Mouse (Mus musculus) forebrain, embryonic 14.5 days (tissue): ENCODE results near the gene 2410004B18Rik. TPM values are rescaled to one million over a fixed set of nuclear protein-coding genes. Genes with fewer than 3 reads are reported as not detected.

ENCODE experiments used
- ATAC-seq: fragments of 200-750 bp; cut with Nextera tagmentation; 2 replicates; pipeline ENCODE4 v1.8.0; 2017; ENCODE audit warnings: mild to moderate bottlenecking, moderate library complexity
- DNase-seq: peaks from one replicate; pipeline ENCODE4 v3.0.0-alpha.2; 2015; ENCODE audit warnings: low spot score
- H3K27ac ChIP-seq: fragments of 300-500 bp; sonication (generic); 2 replicates; pipeline ENCODE4 v1.5.1; 2014; ENCODE audit warnings: low read depth, mild to moderate bottlenecking, control low read depth, low read length, moderate library complexity
- H3K27me3 ChIP-seq: fragments of 300-500 bp; sonication (generic); replicated peaks from 2 replicates; pipeline ENCODE4 v1.6.1; 2014; ENCODE audit warnings: low read length, control low read depth, mixed read lengths; ENCODE audit not compliant: control insufficient read depth, insufficient read depth
- H3K36me3 ChIP-seq: fragments of 300-500 bp; sonication (generic); 2 replicates; pipeline ENCODE4 v1.6.1; 2014; ENCODE audit warnings: low read length, control low read depth; ENCODE audit not compliant: control insufficient read depth, insufficient read depth
- H3K4me1 ChIP-seq: fragments of 300-500 bp; sonication (generic); 2 replicates; pipeline ENCODE4 v1.6.1; 2014; ENCODE audit warnings: antibody characterized with exemption, low read length, control low read depth; ENCODE audit not compliant: control insufficient read depth, insufficient read depth
- H3K4me2 ChIP-seq: fragments of 300-500 bp; sonication (generic); 2 replicates; pipeline ENCODE4 v1.6.1; 2014; ENCODE audit warnings: mild to moderate bottlenecking, control low read depth, low read length
- H3K4me3 ChIP-seq: fragments of 300-500 bp; sonication (generic); 2 replicates; pipeline ENCODE4 v1.5.1; 2014; ENCODE audit warnings: low read depth, low read length, control low read depth
- H3K9ac ChIP-seq: fragments of 300-500 bp; sonication (generic); 2 replicates; pipeline ENCODE4 v1.6.1; 2014; ENCODE audit warnings: mild to moderate bottlenecking, low read length, control low read depth, moderate library complexity
- H3K9me3 ChIP-seq: fragments of 300-500 bp; sonication (generic); replicated peaks from 2 replicates; pipeline ENCODE4 v1.6.1; 2016; ENCODE audit warnings: low read length, control low read depth, mixed read lengths; ENCODE audit not compliant: control insufficient read depth
- WGBS: fragments of 180-500 bp; shearing (Covaris S2); extraction: QIAGEN DNeasy Blood & Tissue Kit; methylation state at CpG from one replicate; pipeline ENCODE4 v1.1.7; 2014; 5-methylcytosine and 5-hydroxymethylcytosine counted together
- polyA plus RNA-seq: library from polyadenylated mRNA; unstranded; fragments of >200 nt; fragmentation: Nextera tagmentation; extraction: Ambion mirVana; gene quantifications from 2 replicates; pipeline ENCODE4 v1.2.1, GENCODE M21; 2014

Gene 2410004B18Rik
- polyA plus RNA-seq, 1 experiment from 2014 or later: 76.4 TPM

- H3K9ac ChIP-seq: peak overlapping the region; percentile 70
- peaks cover 10% of the 10 kb centered on the region; the same call in 1 of the 2 replicates for H3K27me3 ChIP-seq
- H3K4me1 ChIP-seq: peaks cover 4% of the 10 kb centered on the region
- ATAC-seq: peak; percentile 82
- H3K4me2 ChIP-seq: peak overlapping the region; percentile 77
- H3K4me3 ChIP-seq: peak overlapping the region; percentile 63
- H3K36me3 ChIP-seq: no peaks in the 10 kb centered on the region
- peak; percentile 65 for DNase-seq
- WGBS: under 1% methylated on average over 61 of the region's 101 CpGs
- H3K27ac ChIP-seq: peak overlapping the region; percentile 33; the same call in 1 of the 2 replicates
- no peaks in the 10 kb centered on the region for H3K9me3 ChIP-seq
Observed at GRCm38 (mm10) chr3:145987970-145988683, 50.3 kb downstream of the 2410004B18Rik start.

GRCm38 (mm10) chr3:145988684-145989575, 51.1 kb downstream of the 2410004B18Rik start:
- under 1% methylated on average over 40 of the region's 45 CpGs for WGBS
- Histone ChIP-seq H3K36me3 (no peaks in the 10 kb centered on the region), H3K27ac (no peak overlapping the region), H3K27me3 (peaks cover 10% of the 10 kb centered on the region; the same call in 1 of the 2 replicates), H3K4me2 (peak overlapping the region; percentile 77), H3K9ac (peak overlapping the region; percentile 70), H3K4me1 (peaks cover 4% of the 10 kb centered on the region), H3K9me3 (no peaks in the 10 kb centered on the region), H3K4me3 (peak overlapping the region; percentile 63)
- DNase-seq: no peak
- ATAC-seq: no peak; the same call in 1 of the 2 replicates

- H3K27me3 ChIP-seq: peaks cover 10% of the 10 kb centered on the region; the same call in 1 of the 2 replicates
- DNase-seq (peak; percentile 16), ATAC-seq (no peak)
- peak overlapping the region; percentile 63 for H3K4me3 ChIP-seq
- no peaks in the 10 kb centered on the region for H3K36me3 ChIP-seq
- H3K9me3 ChIP-seq: no peaks in the 10 kb centered on the region
- H3K4me1 ChIP-seq: peaks cover 4% of the 10 kb centered on the region
- no peak overlapping the region for H3K27ac ChIP-seq
- H3K4me2 ChIP-seq: peak overlapping the region; percentile 77
- 3% methylated on average over 11 of the region's 11 CpGs for WGBS
- peak overlapping the region; percentile 70; the same call in 1 of the 2 replicates for H3K9ac ChIP-seq
Observed at GRCm38 (mm10) chr3:145989576-145990081, 51.8 kb downstream of the 2410004B18Rik start.

GRCm38 (mm10) chr3:145991130-145991529, 53.3 kb downstream of the 2410004B18Rik start:
- Histone ChIP-seq H3K9ac (no peak overlapping the region), H3K9me3 (no peaks in the 10 kb centered on the region), H3K4me2 (no peak overlapping the region), H3K36me3 (no peaks in the 10 kb centered on the region), H3K4me1 (peaks cover 4% of the 10 kb centered on the region), H3K4me3 (no peak overlapping the region), H3K27ac (no peak overlapping the region), H3K27me3 (peaks cover 10% of the 10 kb centered on the region; the same call in 1 of the 2 replicates)
- no peak for ATAC-seq
- no peak for DNase-seq
- 91% methylated on average over 13 of the region's 13 CpGs for whole genome bisulfite sequencing

- WGBS: 82% methylated on average over 10 of the region's 10 CpGs
- H3K4me2 ChIP-seq: no peak overlapping the region
- H3K36me3 ChIP-seq: no peaks in the 10 kb centered on the region
- H3K9ac ChIP-seq: no peak overlapping the region
- no peaks in the 10 kb centered on the region for H3K9me3 ChIP-seq
- no peak overlapping the region for H3K4me3 ChIP-seq
- H3K4me1 ChIP-seq: peaks cover 4% of the 10 kb centered on the region
- peaks cover 7% of the 10 kb centered on the region; the same call in 1 of the 2 replicates for H3K27me3 ChIP-seq
- ATAC-seq (no peak), DNase-seq (no peak)
- H3K27ac ChIP-seq: no peak overlapping the region
Observed at GRCm38 (mm10) chr3:145991976-145992730, 54.3 kb downstream of the 2410004B18Rik start.

GRCm38 (mm10) chr3:145992796-145993195, 55.0 kb downstream of the 2410004B18Rik start:
- Histone ChIP-seq H3K4me3 (no peak overlapping the region), H3K4me1 (peaks cover 4% of the 10 kb centered on the region), H3K36me3 (no peaks in the 10 kb centered on the region), H3K27ac (no peak overlapping the region), H3K4me2 (no peak overlapping the region), H3K9me3 (no peaks in the 10 kb centered on the region), H3K27me3 (peaks cover 7% of the 10 kb centered on the region; the same call in 1 of the 2 replicates), H3K9ac (no peak overlapping the region)
- no peak for DNase-seq
- 84% methylated on average over 10 of the region's 10 CpGs for WGBS
- no peak for ATAC-seq

- Histone ChIP-seq H3K36me3 (0 out of 2 replicates have a peak, but pooled peaks cover 3% of the 10 kb centered on the region), H3K9ac (no peak overlapping the region), H3K9me3 (no peaks in the 10 kb centered on the region), H3K27ac (no peak overlapping the region), H3K4me3 (no peak overlapping the region), H3K4me1 (peaks cover 2% of the 10 kb centered on the region), H3K4me2 (no peak overlapping the region), H3K27me3 (peaks cover 3% of the 10 kb centered on the region; the same call in 1 of the 2 replicates)
- DNase-seq (no peak), ATAC-seq (no peak)
- 80% methylated on average over 14 of the region's 14 CpGs for WGBS
Observed at GRCm38 (mm10) chr3:145993481-145994201, 55.8 kb downstream of the 2410004B18Rik start.
